Mouse (Mus musculus): ENCODE results near the gene Hk2. TPM values are rescaled to one million over a fixed set of nuclear protein-coding genes. Genes with fewer than 3 reads are reported as not detected.

Hk2 gene
- 10 to 100 TPM; 86.8 to 96.6 TPM for total RNA-seq (2021)

DNA sequence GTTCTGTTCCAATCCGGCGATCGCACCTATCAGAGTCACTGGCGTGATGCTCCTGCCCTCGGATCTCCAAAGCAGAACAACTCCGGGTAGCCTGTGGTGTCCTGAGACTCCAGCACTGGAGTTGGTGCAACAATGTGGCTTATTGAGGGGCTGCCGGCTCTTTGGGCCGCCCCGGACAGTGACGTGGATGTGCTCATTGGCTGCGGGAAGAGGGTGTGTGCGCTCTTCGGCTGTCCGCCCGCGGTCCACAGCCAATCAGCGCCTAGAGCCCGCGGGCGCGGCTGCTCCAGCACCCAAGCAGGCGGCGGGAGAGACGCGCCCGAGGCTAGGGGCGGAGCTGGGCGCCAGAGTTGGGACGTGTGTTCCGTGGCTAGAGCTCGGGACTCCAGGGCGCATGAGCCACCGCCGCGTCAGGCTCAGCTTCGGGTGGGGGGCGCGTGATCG is at the start of gene Hk2:
Hk2 (minus strand) TSS at position 134 of the 444 bp plus-strand sequence.
- peak; percentile 90 for DNase-seq

DNA sequence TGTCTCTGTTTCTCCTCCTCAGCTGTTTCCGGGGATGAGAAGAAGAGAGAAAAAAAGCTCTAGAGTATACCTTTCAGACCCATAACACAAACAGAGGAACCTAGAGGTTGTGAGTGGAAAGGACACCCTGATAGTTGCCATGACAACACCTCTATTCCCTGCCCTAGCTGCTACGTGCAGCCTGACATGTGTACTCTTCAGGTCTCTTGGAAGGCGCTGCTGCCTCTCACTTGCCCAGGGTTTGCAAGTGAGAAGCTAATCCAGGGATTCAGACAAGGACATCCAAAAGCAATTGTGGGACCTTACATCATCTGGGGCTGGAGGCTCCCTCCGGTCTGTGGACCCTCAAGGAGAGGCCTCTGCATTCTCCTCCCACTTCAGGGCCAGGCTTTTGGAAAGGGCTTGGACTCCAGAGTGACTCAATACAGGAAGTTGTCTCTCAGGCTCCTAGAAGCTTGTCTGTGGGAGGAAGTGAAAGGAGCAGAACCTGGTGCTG is 47.6 kb upstream of the Hk2 start:
- peak; percentile 9 for DNase-seq

DNA sequence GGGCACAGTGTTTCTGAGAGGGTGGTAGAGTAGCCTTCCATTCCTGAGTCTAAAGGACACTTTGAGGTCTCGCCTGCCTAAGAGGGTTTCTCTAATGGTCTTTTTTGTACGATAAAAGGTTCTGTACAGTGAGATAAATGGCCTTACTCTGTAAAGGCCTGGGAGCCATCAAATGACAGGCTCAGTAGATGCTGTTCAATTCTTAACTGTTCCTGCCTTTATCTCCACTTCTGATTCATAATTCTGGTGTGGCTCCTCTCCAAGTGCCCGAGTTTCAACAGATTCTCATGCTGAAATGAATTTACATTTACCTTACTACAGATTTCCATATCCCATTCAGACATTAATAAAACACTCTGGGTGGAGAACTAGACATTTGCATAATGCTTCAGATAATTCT is 46.5 kb upstream of the Hk2 start:
- no peak for DNase-seq

DNA sequence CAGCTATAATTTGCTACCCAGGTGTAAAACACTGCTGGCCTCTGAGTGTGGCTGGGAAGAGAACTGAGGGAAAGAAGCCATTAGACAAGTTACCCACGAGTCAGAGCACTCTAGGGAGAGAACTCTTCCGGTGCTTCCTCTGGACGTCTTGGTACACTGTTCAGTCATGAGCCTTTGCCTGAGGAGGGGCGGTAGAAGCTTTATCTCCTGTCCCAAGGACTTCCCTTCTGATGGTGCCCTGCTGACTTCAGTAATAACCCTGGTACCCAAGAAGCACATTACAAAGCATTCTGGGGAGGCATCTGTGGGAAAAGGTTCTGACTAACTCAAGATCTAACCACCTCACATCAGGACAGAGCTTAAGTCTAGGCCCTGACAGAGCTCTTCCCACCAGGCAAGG is 40.6 kb upstream of the Hk2 start:
- DNase-seq, result no peak

DNA sequence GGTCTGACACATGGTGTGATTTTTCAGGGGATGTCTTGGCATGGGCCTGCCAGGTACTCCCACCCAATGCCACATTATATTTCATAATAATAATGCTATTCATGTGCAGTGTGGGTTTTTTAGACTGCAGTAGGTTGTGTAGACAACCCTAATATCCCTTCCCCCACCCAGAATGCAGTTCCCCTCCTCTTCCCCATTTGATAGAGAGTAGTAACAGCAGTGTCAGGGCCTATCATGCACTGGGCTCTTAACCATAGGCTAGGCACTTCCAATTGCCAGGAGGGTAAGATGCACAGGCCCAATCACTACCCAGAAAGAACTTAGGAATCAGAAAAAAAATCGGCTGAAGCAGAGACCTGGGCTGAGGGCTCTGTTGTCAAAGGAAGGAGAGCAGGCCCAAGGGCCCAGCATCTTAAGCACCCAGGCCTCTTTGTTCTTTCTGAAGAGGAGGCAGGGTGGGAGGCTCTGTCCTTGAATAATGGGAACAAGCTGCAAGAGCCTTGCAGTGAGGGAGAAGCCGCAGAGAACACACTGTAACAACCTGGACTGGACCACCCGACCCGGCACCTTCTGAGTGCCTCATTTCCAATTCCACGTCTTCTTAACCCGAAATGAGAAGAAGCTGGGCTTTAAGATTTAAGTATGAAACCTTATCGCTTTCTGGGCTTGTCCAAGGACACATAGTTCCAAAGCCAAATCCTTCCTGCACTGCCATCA is 33.9 kb upstream of the Hk2 start:
- no peak for DNase-seq

DNA sequence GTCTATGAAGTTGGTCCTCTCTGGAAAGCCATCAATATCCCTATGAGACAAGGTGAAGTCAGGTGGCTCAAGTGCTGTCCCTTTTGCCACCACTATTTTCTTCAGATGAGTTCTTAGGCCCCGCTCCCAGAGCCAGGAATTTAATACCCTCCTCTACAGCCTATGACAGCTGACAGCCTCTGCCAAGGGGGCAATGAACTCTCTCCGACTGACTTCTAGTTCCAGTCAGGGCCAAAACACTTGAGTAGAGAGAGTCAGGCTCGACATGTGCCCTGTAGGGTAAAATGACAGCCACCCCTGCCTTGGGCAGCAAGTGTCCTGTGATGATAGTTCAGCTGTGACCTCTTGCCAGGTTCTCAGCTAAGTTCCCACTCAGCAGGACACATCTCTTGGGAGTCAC is 32.7 kb upstream of the Hk2 start:
- no peak for DNase-seq

DNA sequence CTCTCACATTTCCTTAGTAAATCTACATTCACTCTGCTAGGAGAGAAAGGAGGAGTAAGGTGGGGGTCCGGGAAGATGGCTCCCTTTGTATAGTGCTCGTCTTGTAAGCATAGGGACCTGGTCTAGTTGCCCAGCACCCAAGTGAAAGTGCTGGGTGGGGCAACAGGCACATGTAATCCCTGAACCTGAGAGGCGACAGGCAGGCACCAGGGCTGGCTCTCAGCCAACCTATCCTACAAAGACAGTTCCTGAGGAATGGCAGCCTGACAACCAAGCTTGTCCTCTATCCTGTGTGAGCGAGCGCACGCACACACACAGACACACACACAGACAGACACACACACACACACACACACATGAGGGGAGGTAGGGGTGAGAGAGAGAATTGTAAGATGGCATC is 32.2 kb upstream of the Hk2 start:
- peak; percentile 13 for DNase-seq

DNA sequence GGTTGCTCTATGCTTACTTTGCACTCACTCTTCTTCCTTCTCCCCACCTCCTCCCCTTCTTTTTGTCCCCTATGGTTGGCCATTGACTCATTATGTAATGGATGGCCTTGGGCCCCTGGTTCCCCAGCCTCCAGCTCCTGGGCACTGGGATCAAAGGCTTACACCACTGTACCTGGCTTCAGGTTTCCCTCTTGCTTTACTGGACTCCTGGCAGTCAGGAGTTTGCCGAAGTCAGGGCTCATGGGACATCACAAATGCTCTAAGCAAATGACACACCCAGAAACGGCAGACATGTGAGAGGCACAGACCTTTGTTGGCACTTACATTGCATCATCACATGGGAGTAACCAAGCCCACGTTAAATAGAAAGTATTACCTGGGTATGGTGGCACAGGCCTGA is 31.6 kb upstream of the Hk2 start:
- DNase-seq, result no peak

DNA sequence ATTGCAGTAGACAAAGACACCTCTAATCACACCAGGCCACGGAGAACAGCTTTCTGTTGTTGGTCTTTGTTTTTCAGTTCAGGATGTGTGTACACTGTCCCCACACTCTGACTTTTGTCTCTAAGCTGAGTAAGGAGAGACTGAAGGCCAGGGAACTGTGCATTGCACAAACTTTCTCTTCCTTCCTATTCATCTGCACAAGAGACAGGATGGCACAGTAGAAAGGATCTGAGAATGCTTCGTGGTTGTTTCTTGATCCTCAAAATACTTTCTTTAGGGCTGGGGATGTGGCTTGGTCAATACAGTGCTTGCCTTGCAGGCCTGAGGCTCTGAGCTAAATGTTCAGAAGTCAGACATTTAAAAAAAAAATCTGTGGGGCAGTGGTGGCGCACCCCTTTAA is 30.7 kb upstream of the Hk2 start:
- DNase-seq, result no peak

DNA sequence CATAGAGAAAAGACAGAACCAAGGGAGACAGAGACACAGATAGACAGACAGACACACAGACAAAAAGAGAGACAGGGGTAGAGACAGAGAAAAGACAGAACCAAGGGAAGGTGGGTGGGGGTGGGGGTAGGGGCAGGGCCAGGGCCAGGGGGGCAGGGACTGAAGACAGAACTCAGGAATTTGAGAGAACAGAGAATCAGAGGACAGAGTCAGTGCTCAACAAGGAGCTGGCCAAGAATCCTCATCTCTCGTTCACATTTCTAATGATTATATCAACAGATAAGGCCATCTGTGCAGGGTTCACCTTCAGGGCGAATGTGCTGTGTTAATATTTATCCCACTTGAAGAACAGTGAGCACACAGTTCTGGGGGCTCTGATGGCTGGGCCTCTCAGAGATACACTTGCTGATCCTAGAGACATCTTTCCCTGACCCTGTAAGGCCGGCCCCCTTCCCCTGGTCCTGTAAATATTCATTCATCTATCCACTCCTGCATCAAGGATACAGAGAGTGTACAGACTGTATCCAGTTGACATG is 24.0 kb upstream of the Hk2 start:
- DNase-seq, result no peak

DNA sequence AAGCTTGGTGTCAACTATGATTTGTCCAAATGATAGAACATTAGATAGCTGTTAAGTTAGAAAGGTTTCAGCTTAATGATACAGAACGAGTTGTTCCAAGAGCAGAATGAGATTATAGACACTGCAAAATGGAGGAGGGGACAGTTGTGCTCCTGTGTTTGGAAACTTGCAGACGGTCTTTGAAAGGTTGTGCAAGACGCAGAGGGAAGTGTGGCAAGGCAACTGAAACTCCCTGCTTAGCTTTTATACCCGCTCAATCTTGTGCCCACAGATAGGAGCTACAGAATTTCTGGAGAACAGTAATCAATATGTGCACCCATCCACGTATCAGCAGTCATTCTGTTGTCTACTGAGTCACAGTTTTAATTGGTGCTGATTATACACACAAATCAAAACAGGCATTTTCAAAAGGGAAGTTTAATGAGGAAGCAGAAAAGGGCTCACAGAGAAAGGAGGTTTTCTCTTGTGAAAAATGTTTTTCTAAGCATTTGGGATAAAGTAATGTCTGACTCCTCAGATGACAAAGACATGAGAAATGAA is 23.1 kb upstream of the Hk2 start:
- DNase-seq, result no peak

DNA sequence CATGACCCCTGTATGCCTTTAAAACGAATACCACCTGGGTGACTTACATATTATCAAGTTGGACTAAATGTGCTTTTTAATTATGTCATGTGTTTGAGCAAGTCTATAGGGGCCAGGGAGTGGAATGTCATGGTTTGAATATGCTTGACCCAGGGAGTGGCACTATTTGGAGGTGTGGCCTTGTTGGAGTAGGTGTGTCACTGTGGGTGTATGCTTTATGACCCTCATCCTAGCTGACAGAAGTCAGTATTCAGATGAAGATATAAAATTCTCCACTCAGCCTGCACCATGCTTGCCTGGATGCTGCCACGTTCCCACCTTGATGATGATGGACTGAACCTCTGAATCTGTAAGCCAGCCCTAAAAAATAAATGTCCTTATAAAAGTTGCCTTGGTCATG is 16.6 kb upstream of the Hk2 start:
- DNase-seq, result no peak

DNA sequence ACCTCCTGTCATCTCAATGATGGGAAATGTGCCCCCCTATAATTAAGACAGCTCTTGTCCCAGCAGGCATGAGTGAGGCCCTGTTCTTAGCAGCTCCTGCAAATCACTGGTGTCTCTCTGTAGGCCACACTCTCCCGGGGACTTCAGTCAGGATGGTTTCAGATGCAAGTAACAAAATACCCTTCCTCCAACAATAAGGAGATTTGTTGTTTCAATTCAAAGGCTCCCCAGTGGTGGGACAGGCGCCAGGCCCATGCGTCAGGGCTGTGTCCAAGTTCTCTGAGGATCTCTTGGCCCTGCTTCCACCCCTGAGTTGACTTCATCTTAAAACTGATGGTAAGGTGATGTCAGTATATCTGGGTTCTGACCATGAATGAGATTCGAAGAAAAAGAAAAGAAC is 9.7 kb upstream of the Hk2 start:
- DNase-seq, result no peak

DNA sequence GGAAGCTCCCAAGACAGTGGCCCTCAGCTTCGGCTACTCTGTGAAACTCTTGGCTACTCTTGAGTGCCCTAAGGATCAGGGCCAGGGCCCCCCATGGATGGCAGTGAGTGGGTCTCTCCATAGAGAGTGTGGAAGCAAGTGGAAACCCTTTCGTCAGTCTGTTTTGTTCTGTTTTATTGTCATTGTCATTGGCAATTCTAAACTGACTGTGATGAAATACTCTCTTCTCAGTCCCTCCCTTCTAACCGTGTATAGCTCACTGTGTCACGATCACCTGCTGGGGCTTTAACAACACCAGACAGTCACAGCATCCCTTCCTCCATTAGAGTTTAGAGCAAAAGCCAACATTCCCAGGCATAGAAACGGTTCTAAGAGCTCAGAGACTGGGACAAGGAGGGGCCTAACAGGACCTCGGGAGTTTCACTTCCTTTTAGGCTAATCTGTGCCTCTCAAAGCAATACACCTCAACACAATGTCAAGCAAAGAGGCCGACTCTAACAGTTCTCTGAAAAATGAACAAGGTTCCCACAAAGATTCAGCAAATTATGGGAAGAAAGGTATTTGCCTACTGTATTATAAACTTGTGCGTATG is 6.6 kb upstream of the Hk2 start:
- no peak for DNase-seq

DNA sequence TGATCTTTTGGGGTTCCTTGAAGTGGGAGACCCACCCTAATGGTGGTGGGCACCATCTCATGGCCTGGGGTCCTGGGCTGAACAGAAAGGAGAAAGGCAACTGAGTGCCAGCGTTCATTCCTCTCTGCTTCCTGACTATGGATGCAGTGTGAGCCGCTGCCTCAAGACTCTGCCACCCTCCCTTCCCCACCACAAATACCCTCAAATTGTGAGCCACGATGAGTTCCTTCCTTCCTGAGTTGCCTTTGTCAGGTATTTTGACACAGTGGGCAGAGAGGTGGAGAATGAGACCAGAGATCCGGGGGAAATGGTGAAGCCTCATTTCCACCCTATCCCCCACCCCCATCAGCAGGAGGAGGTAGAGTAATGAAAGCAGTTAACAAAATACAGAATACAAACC is 6.1 kb upstream of the Hk2 start:
- DNase-seq, result no peak

DNA sequence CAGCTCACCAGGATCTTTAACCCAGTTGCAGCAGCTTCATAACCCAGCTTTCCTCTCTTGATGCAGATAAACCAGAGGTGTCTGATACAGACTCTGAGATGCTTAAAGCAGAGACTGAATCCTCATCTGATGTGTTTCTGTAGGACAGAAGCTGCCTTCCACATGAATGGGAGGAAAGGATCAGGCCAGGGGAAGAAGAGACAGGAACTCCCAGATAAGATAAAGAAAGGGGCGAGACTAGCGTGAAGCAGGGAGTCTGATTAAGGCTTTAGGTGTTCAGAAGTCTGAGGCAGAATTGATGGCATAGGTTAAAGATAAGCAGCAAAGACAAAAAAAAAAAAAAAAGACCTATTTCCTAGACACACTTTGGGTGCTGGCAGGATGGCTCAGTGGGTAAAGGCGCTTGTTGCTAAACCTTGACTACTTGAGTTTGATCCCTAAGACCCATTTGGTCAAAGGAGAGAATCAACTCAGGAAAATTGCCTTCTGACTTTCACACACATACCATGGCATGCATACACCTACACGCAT is 2.9 kb upstream of the Hk2 start:
- DNase-seq, result no peak

DNA sequence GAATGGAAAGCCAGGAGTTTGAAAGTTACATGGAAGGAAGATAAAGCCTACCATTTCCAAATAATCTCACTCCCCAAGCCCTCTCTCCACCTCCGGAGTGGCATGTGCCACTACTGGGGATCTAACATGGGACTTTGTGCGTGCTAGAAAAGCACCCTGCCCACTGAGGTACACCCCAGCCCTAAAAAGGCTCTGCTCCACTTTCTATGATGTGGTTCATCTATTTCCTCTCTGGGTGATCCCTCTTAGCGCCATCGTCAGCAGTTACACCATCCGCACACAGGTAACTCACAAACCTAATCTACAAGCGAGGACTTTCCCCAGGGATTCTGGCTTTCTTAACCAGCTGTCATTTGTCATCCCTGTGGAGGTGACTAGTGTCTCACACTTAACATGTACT is 1.1 kb upstream of the Hk2 start:
- no peak for DNase-seq

DNA sequence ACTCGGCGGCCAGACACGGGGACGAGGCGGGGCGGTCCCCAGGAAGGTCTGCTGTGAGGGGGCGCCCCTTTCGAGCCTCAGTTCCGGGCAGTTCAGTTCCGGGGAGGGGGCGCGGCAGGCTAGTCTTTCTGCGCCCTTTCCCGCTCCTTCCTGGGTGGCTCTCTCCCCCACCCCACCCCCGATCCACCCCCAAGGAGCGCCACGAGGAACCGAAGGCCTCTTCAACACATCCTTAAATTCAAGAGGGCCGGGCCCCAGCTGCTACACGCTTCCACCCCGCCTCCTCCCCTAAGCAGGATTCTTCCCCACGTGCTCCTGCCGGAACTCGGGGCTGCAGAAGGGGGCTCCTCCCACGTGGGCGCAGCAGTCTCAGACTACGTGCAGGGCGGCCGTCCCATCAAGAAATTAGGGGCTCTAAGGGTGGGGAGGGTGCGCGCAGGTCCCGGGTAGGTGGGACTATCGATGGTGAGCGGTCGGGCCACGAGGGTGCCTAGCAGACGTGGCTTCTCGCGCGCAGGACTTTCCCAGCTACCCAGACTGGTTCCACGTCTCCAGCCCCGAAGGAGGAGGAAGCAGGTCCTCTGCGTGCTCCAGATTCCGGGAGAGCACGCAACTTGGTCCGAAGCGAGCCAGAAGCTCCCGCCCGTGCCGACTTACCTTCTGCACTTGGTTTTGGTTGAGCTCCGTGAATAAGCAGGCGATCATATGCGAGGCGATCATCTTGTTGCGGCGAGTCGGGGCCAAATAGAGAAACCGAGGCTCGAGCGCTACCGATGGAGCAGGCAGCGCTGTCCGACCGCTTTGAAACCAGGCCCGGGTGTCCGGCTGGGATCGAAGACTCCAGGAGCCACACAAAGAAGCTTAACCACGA is 758 bp downstream of the Hk2 start:
- peak; percentile 51 for DNase-seq

DNA sequence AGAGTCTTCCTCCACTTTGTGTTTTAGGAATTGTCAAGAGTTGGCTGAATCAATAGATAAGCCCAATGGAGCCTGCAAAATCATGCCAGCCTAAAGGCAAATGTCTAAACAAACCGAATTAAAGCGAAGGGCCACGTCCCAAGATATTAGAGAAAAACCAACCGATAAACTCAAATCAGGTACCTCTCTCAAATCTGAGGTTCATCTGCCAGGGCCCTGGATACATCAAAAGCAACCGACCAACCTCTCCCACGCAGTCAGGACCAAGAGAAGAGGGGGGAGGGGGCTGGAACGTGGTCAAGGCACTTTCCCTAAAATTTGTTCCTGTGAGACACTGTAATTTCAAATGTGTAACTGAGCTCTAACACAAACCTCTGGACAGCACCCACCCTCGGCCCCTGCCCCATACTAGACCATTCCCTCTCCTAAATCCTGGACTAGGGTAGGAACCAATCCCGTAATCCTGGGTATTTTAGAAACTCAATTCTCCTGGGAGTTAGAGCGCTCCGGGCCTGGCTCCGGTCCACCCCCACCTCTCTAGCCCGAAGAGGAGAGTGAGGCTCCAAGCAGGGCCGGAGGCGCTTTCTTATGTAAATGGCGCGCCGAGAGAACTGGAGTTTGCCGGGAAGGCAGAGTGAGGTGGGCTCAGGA is 1.7 kb downstream of the Hk2 start:
- peak; percentile 56 for DNase-seq

DNA sequence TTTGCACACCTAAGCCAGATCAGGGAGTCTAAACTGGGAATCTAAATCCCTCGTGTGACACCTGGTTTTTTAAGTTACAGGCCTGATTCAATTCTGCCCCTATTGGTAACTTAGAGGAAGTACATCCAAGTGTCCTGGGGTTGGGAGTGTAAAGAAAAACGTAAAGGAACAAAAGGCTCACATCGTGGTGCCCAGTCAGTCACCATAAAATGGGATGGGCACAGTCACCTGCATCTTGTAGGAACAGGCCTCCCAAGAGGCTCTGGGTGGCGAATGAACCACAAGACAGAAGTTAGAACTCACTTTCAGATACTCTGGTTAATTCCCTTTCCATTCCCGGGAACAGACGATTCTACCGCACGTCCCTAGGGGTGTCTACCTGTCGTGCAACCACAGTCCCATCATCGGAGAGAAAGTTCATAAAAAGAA is 2.3 kb downstream of the Hk2 start:
- DNase-seq, result no peak

DNA sequence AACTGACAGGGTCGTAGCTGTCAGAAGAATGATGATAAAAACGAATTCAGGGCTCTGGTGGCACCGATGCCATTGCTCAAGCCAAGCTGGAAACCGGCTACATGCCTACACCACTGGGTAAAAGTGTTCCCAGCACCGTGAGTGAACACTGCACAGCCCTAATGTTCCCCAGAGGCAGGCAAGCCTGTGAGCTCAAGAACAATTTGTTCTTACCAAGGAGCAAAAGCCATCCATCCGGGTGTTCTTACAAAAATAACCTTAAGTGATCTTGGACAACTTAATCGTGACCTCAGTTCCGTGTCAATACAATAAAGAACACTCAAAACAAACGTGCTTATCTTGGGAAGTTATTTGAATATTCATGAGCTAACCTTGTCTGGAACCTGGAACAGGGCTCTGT is 3.2 kb downstream of the Hk2 start:
- no peak for DNase-seq

DNA sequence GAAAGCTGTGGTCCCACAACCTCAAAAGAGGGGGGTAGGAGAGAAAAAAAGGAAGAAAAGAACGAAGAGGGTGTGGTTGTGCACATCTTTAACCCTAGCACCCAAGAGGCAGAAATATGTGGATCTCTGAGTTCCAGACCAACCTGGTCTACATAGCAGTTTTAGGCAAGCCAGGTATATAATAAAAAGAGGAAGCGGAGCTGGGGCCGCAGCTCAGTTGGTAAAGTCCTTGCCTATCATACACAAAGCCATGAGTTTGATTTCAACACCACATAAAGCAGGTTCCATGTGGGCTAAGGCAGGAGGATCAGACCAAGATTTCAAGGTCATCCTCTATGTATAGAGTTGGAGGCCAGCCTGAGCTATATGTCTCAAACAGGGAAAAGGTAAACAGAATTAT is 4.0 kb downstream of the Hk2 start:
- DNase-seq, result no peak

Measured in heart, postnatal 4 days (tissue).